Mouse (Mus musculus): ENCODE measurements around the gene Fam166a. TPM values are rescaled to one million over a fixed set of nuclear protein-coding genes. Genes with fewer than 3 reads are reported as not detected.

The Fam166a gene
- polyA plus RNA-seq, 1 experiment from 2014 or later, result 0.78 TPM

DNA sequence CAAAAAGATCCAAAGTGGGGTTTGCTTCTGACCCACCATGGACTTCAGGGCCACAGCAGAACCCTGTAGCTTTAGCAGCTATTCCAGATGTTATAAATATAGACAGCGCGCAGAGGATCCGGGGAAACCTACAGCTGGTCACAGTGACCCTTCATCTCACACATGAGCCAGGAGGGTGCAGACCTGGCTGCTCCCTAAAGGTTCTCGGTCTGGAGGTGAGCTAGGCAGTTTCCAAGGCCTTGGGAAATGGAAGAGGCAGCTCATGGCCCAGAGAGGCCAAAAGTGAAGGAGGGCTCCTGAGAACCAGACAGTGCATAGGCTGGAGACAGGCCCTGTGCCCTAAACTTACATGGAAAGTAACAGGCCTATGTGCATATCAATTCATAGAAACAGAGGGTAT is 44.7 kb upstream of the Fam166a start:
- H3K27me3 ChIP-seq (replicated peaks; ENCODE audit: control insufficient read depth, insufficient read depth, low read length), result no peaks in the 10 kb centered on the region
- H3K9me3 ChIP-seq (ENCODE audit: control insufficient read depth), result no peaks in the 10 kb centered on the region
- no peak overlapping the region for H3K9ac ChIP-seq (ENCODE audit: low read depth, low read length)
- 86% methylated on average over 4 of the region's 4 CpGs for WGBS
- TF ChIP-seq CTCF (IDR thresholded peaks at IDR 0.05; ENCODE audit: low read depth), result no peak
- no peak overlapping the region for H3K4me3 ChIP-seq (ENCODE audit: low read depth, low read length)
- H3K36me3 ChIP-seq (ENCODE audit: control insufficient read depth, insufficient read depth), result no peaks in the 10 kb centered on the region
- H3K4me1 ChIP-seq (replicated peaks; ENCODE audit: control insufficient read depth, insufficient read depth, low read length), result peaks cover 37% of the 10 kb centered on the region
- H3K27ac ChIP-seq (ENCODE audit: low read depth, low read length), result no peak overlapping the region
- no peak for ATAC-seq
- H3K4me2 ChIP-seq (replicated peaks; ENCODE audit: low read depth), result no peak overlapping the region

GRCm38 (mm10) chr2:25174866-25175689 is 43.5 kb upstream of the Fam166a start:
- no peaks in the 10 kb centered on the region for H3K36me3 ChIP-seq (ENCODE audit: control insufficient read depth, insufficient read depth)
- H3K27ac ChIP-seq (ENCODE audit: low read depth, low read length), result peak overlapping the region; percentile 36
- 29% methylated on average over 7 of the region's 7 CpGs for WGBS
- H3K4me2 ChIP-seq (replicated peaks; ENCODE audit: low read depth), result peak overlapping the region; percentile 25
- peak; percentile 26 for ATAC-seq
- H3K4me3 ChIP-seq (ENCODE audit: low read depth, low read length), result no peak overlapping the region
- H3K9ac ChIP-seq (ENCODE audit: low read depth, low read length), result no peak overlapping the region
- peaks cover 43% of the 10 kb centered on the region for H3K4me1 ChIP-seq (replicated peaks; ENCODE audit: control insufficient read depth, insufficient read depth, low read length)
- no peaks in the 10 kb centered on the region for H3K9me3 ChIP-seq (ENCODE audit: control insufficient read depth)
- no peaks in the 10 kb centered on the region for H3K27me3 ChIP-seq (replicated peaks; ENCODE audit: control insufficient read depth, insufficient read depth, low read length)
- TF ChIP-seq CTCF (IDR thresholded peaks at IDR 0.05; ENCODE audit: low read depth), result no peak

- ATAC-seq, result no peak
- no peak overlapping the region for H3K9ac ChIP-seq (ENCODE audit: low read depth, low read length)
- H3K36me3 ChIP-seq (ENCODE audit: control insufficient read depth, insufficient read depth), result no peaks in the 10 kb centered on the region
- no peaks in the 10 kb centered on the region for H3K27me3 ChIP-seq (replicated peaks; ENCODE audit: control insufficient read depth, insufficient read depth, low read length)
- H3K4me1 ChIP-seq (replicated peaks; ENCODE audit: control insufficient read depth, insufficient read depth, low read length), result peaks cover 42% of the 10 kb centered on the region
- H3K27ac ChIP-seq (ENCODE audit: low read depth, low read length), result peak overlapping the region; percentile 36; the same call in 1 of the 2 replicates
- 73% methylated on average over 4 of the region's 4 CpGs for WGBS
- H3K4me2 ChIP-seq (replicated peaks; ENCODE audit: low read depth), result peak overlapping the region; percentile 25
- no peaks in the 10 kb centered on the region for H3K9me3 ChIP-seq (ENCODE audit: control insufficient read depth)
- no peak overlapping the region for H3K4me3 ChIP-seq (ENCODE audit: low read depth, low read length)
- TF ChIP-seq CTCF (IDR thresholded peaks at IDR 0.05; ENCODE audit: low read depth), result no peak
These were observed 42.9 kb upstream of the Fam166a start for GRCm38 (mm10) chr2:25175690-25176078.

DNA sequence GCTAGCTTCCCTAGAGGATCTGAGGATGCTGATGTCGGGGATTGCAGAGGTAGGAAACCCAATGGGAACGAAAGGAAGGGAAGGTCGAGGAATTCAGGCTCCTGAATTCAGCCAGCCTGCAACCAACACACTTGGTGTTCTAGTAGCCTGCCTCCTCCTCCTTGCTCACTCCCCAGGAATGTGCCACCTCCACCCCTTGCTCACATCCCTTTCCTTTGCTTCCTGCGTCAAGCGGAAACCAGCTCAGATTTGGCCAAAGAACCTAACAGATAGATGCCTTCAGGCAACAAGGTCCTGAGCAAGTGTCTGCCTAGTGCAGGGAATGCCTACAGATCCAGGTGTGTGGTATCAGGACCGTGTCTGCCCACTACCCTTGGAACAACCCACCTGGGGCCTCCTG is 42.0 kb upstream of the Fam166a start:
- WGBS, result 58% methylated on average over 6 of the region's 6 CpGs
- no peak overlapping the region for H3K4me2 ChIP-seq (replicated peaks; ENCODE audit: low read depth)
- H3K9me3 ChIP-seq (ENCODE audit: control insufficient read depth), result no peaks in the 10 kb centered on the region
- H3K27ac ChIP-seq (ENCODE audit: low read depth, low read length), result 0 out of 2 replicates have a peak overlapping the region, but pooled peaks have one; percentile 8
- no peak for TF ChIP-seq CTCF (IDR thresholded peaks at IDR 0.05; ENCODE audit: low read depth)
- H3K9ac ChIP-seq (ENCODE audit: low read depth, low read length), result no peak overlapping the region
- H3K27me3 ChIP-seq (replicated peaks; ENCODE audit: control insufficient read depth, insufficient read depth, low read length), result no peaks in the 10 kb centered on the region
- H3K4me1 ChIP-seq (replicated peaks; ENCODE audit: control insufficient read depth, insufficient read depth, low read length), result peaks cover 38% of the 10 kb centered on the region
- H3K4me3 ChIP-seq (ENCODE audit: low read depth, low read length), result no peak overlapping the region
- ATAC-seq, result no peak
- H3K36me3 ChIP-seq (ENCODE audit: control insufficient read depth, insufficient read depth), result no peaks in the 10 kb centered on the region

DNA sequence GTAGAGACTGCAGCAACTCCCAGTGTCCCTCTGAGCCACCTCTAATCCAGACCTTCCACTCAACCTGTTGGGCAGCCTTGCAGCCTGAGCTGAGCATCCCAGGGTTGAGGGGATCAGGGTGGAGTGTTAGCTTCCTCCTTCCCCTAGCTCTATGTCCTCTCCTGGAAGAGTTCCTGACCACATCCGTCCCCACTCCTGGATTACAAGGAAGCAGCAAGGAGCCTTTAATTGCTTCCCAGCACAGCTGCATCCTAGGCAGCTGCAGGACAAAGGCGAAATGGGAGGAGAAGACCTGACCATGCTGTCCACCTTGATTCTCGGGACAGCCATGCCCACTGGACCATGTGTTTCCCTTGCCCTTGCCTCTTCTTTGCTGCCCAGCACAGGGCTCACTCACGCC is 41.5 kb upstream of the Fam166a start:
- no peak overlapping the region for H3K4me3 ChIP-seq (ENCODE audit: low read depth, low read length)
- H3K9ac ChIP-seq (ENCODE audit: low read depth, low read length), result no peak overlapping the region
- no peak overlapping the region for H3K4me2 ChIP-seq (replicated peaks; ENCODE audit: low read depth)
- TF ChIP-seq CTCF (IDR thresholded peaks at IDR 0.05; ENCODE audit: low read depth), result no peak
- WGBS, result 45% methylated on average over 4 of the region's 4 CpGs
- no peaks in the 10 kb centered on the region for H3K36me3 ChIP-seq (ENCODE audit: control insufficient read depth, insufficient read depth)
- ATAC-seq, result no peak
- H3K9me3 ChIP-seq (ENCODE audit: control insufficient read depth), result no peaks in the 10 kb centered on the region
- H3K4me1 ChIP-seq (replicated peaks; ENCODE audit: control insufficient read depth, insufficient read depth, low read length), result peaks cover 38% of the 10 kb centered on the region
- H3K27ac ChIP-seq (ENCODE audit: low read depth, low read length), result peak overlapping the region; percentile 15; the same call in 1 of the 2 replicates
- no peaks in the 10 kb centered on the region for H3K27me3 ChIP-seq (replicated peaks; ENCODE audit: control insufficient read depth, insufficient read depth, low read length)

GRCm38 (mm10) chr2:25177685-25178084 is 40.9 kb upstream of the Fam166a start:
- ATAC-seq, result no peak
- Histone ChIP-seq H3K4me1 (replicated peaks; ENCODE audit: control insufficient read depth, insufficient read depth, low read length) (peaks cover 38% of the 10 kb centered on the region), H3K27me3 (replicated peaks; ENCODE audit: control insufficient read depth, insufficient read depth, low read length) (no peaks in the 10 kb centered on the region), H3K9me3 (ENCODE audit: control insufficient read depth) (no peaks in the 10 kb centered on the region), H3K27ac (ENCODE audit: low read depth, low read length) (peak overlapping the region; percentile 15; the same call in 1 of the 2 replicates), H3K36me3 (ENCODE audit: control insufficient read depth, insufficient read depth) (no peaks in the 10 kb centered on the region), H3K9ac (ENCODE audit: low read depth, low read length) (no peak overlapping the region), H3K4me2 (replicated peaks; ENCODE audit: low read depth) (peak overlapping the region; percentile 18; the same call in 1 of the 2 replicates), H3K4me3 (ENCODE audit: low read depth, low read length) (no peak overlapping the region)
- 13% methylated on average over 5 of the region's 6 CpGs for WGBS
- TF ChIP-seq CTCF (IDR thresholded peaks at IDR 0.05; ENCODE audit: low read depth), result no peak
